Mouse (Mus musculus): ENCODE results near the gene C2cd4c.

The C2cd4c gene

GRCm38 (mm10) chr10:79613578-79614304 lies at the start of gene C2cd4c:
TSS of gene C2cd4c (minus strand) at chr10:79614025.
- DNase-seq (ENCODE audit: low spot score in 2 of 2) = peak; percentile 24 to 47

- no peak for DNase-seq (ENCODE audit: low spot score in 2 of 2)
Measured at GRCm38 (mm10) chr10:79661861-79662260, 48.0 kb upstream of the C2cd4c start.

GRCm38 (mm10) chr10:79660298-79660697 lies 46.5 kb upstream of the C2cd4c start:
- no peak for DNase-seq (ENCODE audit: low spot score in 2 of 2)

- DNase-seq (ENCODE audit: low spot score in 2 of 2) = no peak
Measured at GRCm38 (mm10) chr10:79658829-79659228, 45.0 kb upstream of the C2cd4c start.

- DNase-seq (ENCODE audit: low spot score in 2 of 2) = no peak
Measured at GRCm38 (mm10) chr10:79654946-79655395, 41.1 kb upstream of the C2cd4c start.

- no peak for DNase-seq (ENCODE audit: low spot score in 2 of 2)
Measured at GRCm38 (mm10) chr10:79652789-79653188, 39.0 kb upstream of the C2cd4c start.

- peak; percentile 45 to 46 for DNase-seq (ENCODE audit: low spot score in 2 of 2)
Measured at GRCm38 (mm10) chr10:79649070-79649751, 35.4 kb upstream of the C2cd4c start.

GRCm38 (mm10) chr10:79645711-79646110 lies 31.9 kb upstream of the C2cd4c start, which contains the start of gene Odf3l2:
TSS of gene Odf3l2 (minus strand) at chr10:79645738.
- DNase-seq (ENCODE audit: low spot score in 2 of 2) = no peak

- DNase-seq (ENCODE audit: low spot score in 2 of 2) = peak in 1 of 2 experiments; percentile 42
Measured at GRCm38 (mm10) chr10:79638486-79639204, 24.8 kb upstream of the C2cd4c start.

- peak; percentile 4 to 13 for DNase-seq (ENCODE audit: low spot score in 2 of 2)
Measured at GRCm38 (mm10) chr10:79637128-79638110, 23.6 kb upstream of the C2cd4c start, which contains the start of gene Shc2. TSS of gene Shc2 (minus strand) at chr10:79637918.

GRCm38 (mm10) chr10:79636287-79636686 lies 22.5 kb upstream of the C2cd4c start:
- no peak for DNase-seq (ENCODE audit: low spot score in 2 of 2)

- no peak for DNase-seq (ENCODE audit: low spot score in 2 of 2)
Measured at GRCm38 (mm10) chr10:79633006-79633777, 19.4 kb upstream of the C2cd4c start.

GRCm38 (mm10) chr10:79631432-79631831 lies 17.6 kb upstream of the C2cd4c start:
- DNase-seq (ENCODE audit: low spot score in 2 of 2) = no peak

GRCm38 (mm10) chr10:79628377-79628776 lies 14.6 kb upstream of the C2cd4c start:
- no peak for DNase-seq (ENCODE audit: low spot score in 2 of 2)

- no peak for DNase-seq (ENCODE audit: low spot score in 2 of 2)
Measured at GRCm38 (mm10) chr10:79626156-79626555, 12.3 kb upstream of the C2cd4c start.

- no peak for DNase-seq (ENCODE audit: low spot score in 2 of 2)
Measured at GRCm38 (mm10) chr10:79625398-79625797, 11.6 kb upstream of the C2cd4c start.

- DNase-seq (ENCODE audit: low spot score in 2 of 2) = no peak
Measured at GRCm38 (mm10) chr10:79623950-79624349, 10.1 kb upstream of the C2cd4c start.

GRCm38 (mm10) chr10:79616376-79616775 lies 2.6 kb upstream of the C2cd4c start:
- no peak for DNase-seq (ENCODE audit: low spot score in 2 of 2)

- DNase-seq (ENCODE audit: low spot score in 2 of 2) = no peak
Measured at GRCm38 (mm10) chr10:79615860-79616259, 2.0 kb upstream of the C2cd4c start.

- no peak for DNase-seq (ENCODE audit: low spot score in 2 of 2)
Measured at GRCm38 (mm10) chr10:79614305-79614643, 449 bp upstream of the C2cd4c start.
